Mouse (Mus musculus) stomach, embryonic 14.5 days (tissue): ENCODE measurements around the gene Prdm10. TPM values are rescaled to one million over a fixed set of nuclear protein-coding genes. Genes with fewer than 3 reads are reported as not detected.
A peak's percentile ranks its signal among the peaks of the same experiment; 100 is the strongest.

Source experiments
- ATAC-seq: fragments of 200-750 bp; cut with Nextera tagmentation; 2 replicates; pipeline ENCODE4 v1.8.0; 2017; ENCODE audit warnings: low read depth, moderate TSS enrichment; ENCODE audit not compliant: insufficient number of reproducible peaks, insufficient read depth, low FRiP score
- H3K27ac ChIP-seq: fragments of 300-500 bp; sonication (generic); 2 replicates; pipeline ENCODE4 v1.5.1; 2014; ENCODE audit warnings: mild to moderate bottlenecking, low read length, moderate library complexity, mixed read lengths
- H3K27me3 ChIP-seq: fragments of 300-500 bp; sonication (generic); 2 replicates; pipeline ENCODE4 v1.6.1; 2014; ENCODE audit warnings: low read length, control low read depth, mixed read lengths; ENCODE audit not compliant: control insufficient read depth, insufficient read depth
- H3K36me3 ChIP-seq: fragments of 300-500 bp; sonication (generic); 2 replicates; pipeline ENCODE4 v1.6.1; 2014; ENCODE audit warnings: mild to moderate bottlenecking, control low read depth, low read length, moderate library complexity, mixed read lengths; ENCODE audit not compliant: control insufficient read depth, insufficient read depth
- H3K4me1 ChIP-seq: fragments of 300-500 bp; sonication (generic); 2 replicates; pipeline ENCODE4 v1.6.1; 2014; ENCODE audit warnings: low read length, control low read depth, mixed read lengths; ENCODE audit not compliant: control insufficient read depth, insufficient read depth
- H3K4me2 ChIP-seq: fragments of 300-500 bp; sonication (generic); replicated peaks from 2 replicates; pipeline ENCODE4 v1.6.1; 2014; ENCODE audit warnings: low read depth, low read length, control low read depth
- H3K4me3 ChIP-seq: fragments of 300-500 bp; sonication (generic); 2 replicates; pipeline ENCODE4 v1.5.1; 2014; ENCODE audit warnings: low read depth, low read length, control low read depth
- H3K9ac ChIP-seq: fragments of 300-500 bp; sonication (generic); replicated peaks from 2 replicates; pipeline ENCODE4 v1.6.1; 2014; ENCODE audit warnings: low read depth, mild to moderate bottlenecking, control low read depth, low read length, moderate library complexity, mixed read lengths
- H3K9me3 ChIP-seq: fragments of 300-500 bp; sonication (generic); 2 replicates; pipeline ENCODE4 v1.6.1; 2016; ENCODE audit warnings: low read depth, low read length, control low read depth; ENCODE audit not compliant: control insufficient read depth
- WGBS: fragments of 180-500 bp; shearing (Covaris S2); extraction: QIAGEN DNeasy Blood & Tissue Kit; methylation state at CpG from one replicate; pipeline ENCODE4 v1.1.7; 2014; 5-methylcytosine and 5-hydroxymethylcytosine counted together
- polyA plus RNA-seq: library from polyadenylated mRNA; unstranded; fragments of >200 nt; fragmentation: Nextera tagmentation; extraction: Ambion mirVana; gene quantifications from 2 replicates; pipeline ENCODE4 v1.2.1, GENCODE M21; 2014

Gene Prdm10
- 7.1 and 7.8 TPM in 2 replicates for polyA plus RNA-seq

DNA sequence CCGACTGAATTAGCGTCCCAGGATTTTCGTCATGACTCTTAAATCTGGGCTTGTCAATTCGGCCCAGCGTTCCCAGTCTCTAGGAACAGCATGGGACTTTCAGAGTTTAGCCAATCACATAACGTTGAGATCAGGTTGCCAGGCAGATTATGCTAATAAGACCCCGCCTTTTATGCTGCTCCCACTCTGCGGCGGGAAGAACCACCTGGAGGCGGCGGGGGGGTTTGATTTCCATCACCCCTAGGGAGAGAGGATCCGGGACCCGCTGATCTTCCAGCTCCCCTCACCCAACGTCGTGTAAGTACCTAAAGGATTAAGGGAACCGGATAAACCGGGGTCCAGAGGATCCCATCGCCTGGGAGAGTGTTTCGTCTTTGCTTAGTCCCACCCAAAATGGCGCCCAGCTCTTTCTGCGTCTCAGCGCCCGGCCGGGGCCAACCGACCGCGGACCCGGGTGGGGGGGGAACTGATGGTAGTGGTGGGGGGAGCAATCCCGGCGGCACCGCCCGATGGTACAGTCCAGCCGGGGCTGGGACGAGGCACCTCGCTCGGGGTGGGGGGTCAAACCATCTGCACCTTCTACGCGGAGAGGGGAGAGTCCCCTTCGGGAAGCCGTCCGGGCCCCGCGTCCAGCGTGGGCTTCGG, at the start of gene Prdm10:
Gene Prdm10 (plus strand): TSS at position 173 of the 645 bp plus-strand sequence.
- Histone ChIP-seq H3K27ac (peak within 1 kb of the TSS; percentile 98), H3K4me2 (peak within 1 kb of the TSS; percentile 65), H3K36me3 (no peaks in the 10 kb centered on the region), H3K4me3 (peak within 1 kb of the TSS; percentile 79), H3K27me3 (no peaks in the 10 kb centered on the region), H3K4me1 (peaks cover 7% of the 10 kb centered on the region; the same call in 1 of the 2 replicates), H3K9me3 (no peaks in the 10 kb centered on the region), H3K9ac (peak within 1 kb of the TSS; percentile 97)
- ATAC-seq, result peak; percentile 92
- WGBS, result under 1% methylated on average over 44 of the region's 45 CpGs

GRCm38 (mm10) chr9:31235030-31235429, 45.3 kb upstream of the Prdm10 start:
- peaks cover 8% of the 10 kb centered on the region; the same call in 1 of the 2 replicates for H3K4me1 ChIP-seq
- H3K9ac ChIP-seq, result no peak overlapping the region
- no peaks in the 10 kb centered on the region for H3K27me3 ChIP-seq
- H3K4me2 ChIP-seq, result no peak overlapping the region
- ATAC-seq, result peak; percentile 33; the same call in 1 of the 2 replicates
- H3K27ac ChIP-seq, result no peak overlapping the region
- no peaks in the 10 kb centered on the region for H3K36me3 ChIP-seq
- no peak overlapping the region for H3K4me3 ChIP-seq
- 13% methylated on average over 4 of the region's 4 CpGs for WGBS
- no peaks in the 10 kb centered on the region for H3K9me3 ChIP-seq

- Histone ChIP-seq H3K27ac (no peak overlapping the region), H3K9me3 (no peaks in the 10 kb centered on the region), H3K36me3 (no peaks in the 10 kb centered on the region), H3K4me3 (no peak overlapping the region), H3K4me2 (no peak overlapping the region), H3K4me1 (peaks cover 8% of the 10 kb centered on the region; the same call in 1 of the 2 replicates), H3K9ac (no peak overlapping the region), H3K27me3 (no peaks in the 10 kb centered on the region)
- 59% methylated on average over 9 of the region's 9 CpGs for WGBS
- no peak; the same call in 1 of the 2 replicates for ATAC-seq
These were observed 44.8 kb upstream of the Prdm10 start for GRCm38 (mm10) chr9:31235489-31235888.

- no peak overlapping the region for H3K9ac ChIP-seq
- H3K4me2 ChIP-seq, result no peak overlapping the region
- H3K27me3 ChIP-seq, result no peaks in the 10 kb centered on the region
- WGBS, result 68% methylated on average over 5 of the region's 5 CpGs
- no peak overlapping the region for H3K27ac ChIP-seq
- H3K9me3 ChIP-seq, result no peaks in the 10 kb centered on the region
- H3K36me3 ChIP-seq, result no peaks in the 10 kb centered on the region
- no peak for ATAC-seq
- H3K4me3 ChIP-seq, result no peak overlapping the region
- H3K4me1 ChIP-seq, result peaks cover 8% of the 10 kb centered on the region; the same call in 1 of the 2 replicates
These were observed 44.3 kb upstream of the Prdm10 start for GRCm38 (mm10) chr9:31236079-31236478.

- Histone ChIP-seq H3K4me3 (no peak overlapping the region), H3K27ac (no peak overlapping the region), H3K9ac (no peak overlapping the region), H3K4me1 (peaks cover 8% of the 10 kb centered on the region; the same call in 1 of the 2 replicates), H3K9me3 (no peaks in the 10 kb centered on the region), H3K4me2 (no peak overlapping the region), H3K36me3 (no peaks in the 10 kb centered on the region), H3K27me3 (no peaks in the 10 kb centered on the region)
- ATAC-seq, result no peak
- 54% methylated on average over 2 of the region's 2 CpGs for WGBS
These were observed 41.8 kb upstream of the Prdm10 start for GRCm38 (mm10) chr9:31238526-31238925.

- Histone ChIP-seq H3K27me3 (no peaks in the 10 kb centered on the region), H3K27ac (no peak overlapping the region), H3K4me3 (no peak overlapping the region), H3K36me3 (no peaks in the 10 kb centered on the region), H3K4me1 (peaks cover 8% of the 10 kb centered on the region; the same call in 1 of the 2 replicates), H3K4me2 (no peak overlapping the region), H3K9me3 (no peaks in the 10 kb centered on the region), H3K9ac (no peak overlapping the region)
- WGBS, result 87% methylated on average over 2 of the region's 2 CpGs
- ATAC-seq, result no peak
These were observed 40.8 kb upstream of the Prdm10 start for GRCm38 (mm10) chr9:31239551-31239950.

DNA sequence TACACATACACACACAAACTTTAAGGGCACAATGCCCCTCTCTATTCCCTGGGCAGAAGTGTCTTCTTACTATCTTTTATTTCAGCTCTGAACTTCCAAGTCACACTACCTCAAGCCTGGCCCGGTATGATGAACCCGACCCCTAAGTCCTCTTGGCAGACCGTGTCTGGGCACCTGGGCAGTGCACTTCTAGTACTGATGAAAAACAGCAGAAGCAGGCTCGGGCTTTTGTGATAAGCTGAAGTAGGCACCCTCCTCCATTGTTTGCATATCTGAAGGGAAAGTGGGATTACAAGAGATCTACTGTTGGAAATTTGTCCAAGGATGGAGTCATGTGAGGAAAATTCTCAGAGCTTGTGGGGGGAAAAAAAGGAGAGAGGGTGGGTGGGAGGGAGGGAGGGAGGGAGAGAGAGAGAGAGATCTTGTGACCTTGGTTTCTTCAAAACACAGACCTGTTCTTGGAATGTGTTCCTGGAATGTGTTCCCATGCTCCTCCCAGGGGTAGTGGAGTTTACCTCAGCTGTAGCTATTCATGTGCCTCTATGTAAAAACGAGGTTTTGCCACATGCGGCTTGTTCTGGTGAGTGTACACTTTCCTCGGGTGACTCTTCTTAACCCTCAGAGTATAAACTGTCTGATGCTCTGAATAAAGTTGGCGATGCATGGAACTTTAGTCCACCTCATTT, 39.7 kb upstream of the Prdm10 start:
- H3K4me2 ChIP-seq, result no peak overlapping the region
- H3K27ac ChIP-seq, result no peak overlapping the region
- no peak for ATAC-seq
- WGBS, result 71% methylated on average over 8 of the region's 8 CpGs
- H3K27me3 ChIP-seq, result no peaks in the 10 kb centered on the region
- no peaks in the 10 kb centered on the region for H3K9me3 ChIP-seq
- 0 out of 2 replicates have a peak, but pooled peaks cover under 1% of the 10 kb centered on the region for H3K4me1 ChIP-seq
- no peaks in the 10 kb centered on the region for H3K36me3 ChIP-seq
- H3K4me3 ChIP-seq, result no peak overlapping the region
- no peak overlapping the region for H3K9ac ChIP-seq

- Histone ChIP-seq H3K9ac (no peak overlapping the region), H3K27me3 (no peaks in the 10 kb centered on the region), H3K4me3 (no peak overlapping the region), H3K9me3 (no peaks in the 10 kb centered on the region), H3K27ac (no peak overlapping the region), H3K36me3 (no peaks in the 10 kb centered on the region), H3K4me1 (no peaks in the 10 kb centered on the region), H3K4me2 (no peak overlapping the region)
- ATAC-seq, result no peak
- WGBS, result 78% methylated on average over 7 of the region's 7 CpGs
These were observed 39.1 kb upstream of the Prdm10 start for GRCm38 (mm10) chr9:31241208-31241699.
